In genomic region chr3:122122127-122122663, GRCm38 (mm10) we compare ENCODE assay signal across 8 mouse cellular contexts.
DNase-seq lines count a peak whose midpoint lies in the region; ATAC-seq and TF ChIP-seq lines count a peak whose summit lies in the region.

No protein-coding gene starts in this region.

- H3K36me3 ChIP-seq in embryonic facial prominence, embryonic 13.5 days = no peaks in the 10 kb centered on the region
- H3K36me3 ChIP-seq in heart, embryonic 10.5 days = no peaks in the 10 kb centered on the region
- no peaks in the 10 kb centered on the region for H3K36me3 ChIP-seq in kidney, embryonic 14.5 days (ENCODE audit: control insufficient read depth, insufficient read depth, low read length)
- no peaks in the 10 kb centered on the region for H3K36me3 ChIP-seq in limb, embryonic 15.5 days
- H3K36me3 ChIP-seq in midbrain, postnatal 0 days (ENCODE audit: insufficient read depth, low read length) = no peaks in the 10 kb centered on the region
- no peaks in the 10 kb centered on the region for H3K36me3 ChIP-seq in splenic B cell, adult 2 months (ENCODE audit: control insufficient read depth, insufficient read depth, low read length, poor library complexity, severe bottlenecking)

- H3K4me2 ChIP-seq in embryonic facial prominence, embryonic 13.5 days = peak overlapping the region; percentile 63
- peak overlapping the region; percentile 43 for H3K4me2 ChIP-seq in kidney, embryonic 14.5 days (replicated peaks; ENCODE audit: low read depth, low read length)
- H3K4me2 ChIP-seq in limb, embryonic 15.5 days = peak overlapping the region; percentile 63
- H3K4me2 ChIP-seq in midbrain, postnatal 0 days (ENCODE audit: low read depth, low read length, poor library complexity, severe bottlenecking) = peak overlapping the region; percentile 59

- H3K4me1 ChIP-seq in embryonic facial prominence, embryonic 13.5 days = peaks cover 17% of the 10 kb centered on the region
- peaks cover 53% of the 10 kb centered on the region for H3K4me1 ChIP-seq in heart, embryonic 10.5 days
- H3K4me1 ChIP-seq in kidney, embryonic 14.5 days (ENCODE audit: control insufficient read depth, insufficient read depth, low read length) = peaks cover 5% of the 10 kb centered on the region
- H3K4me1 ChIP-seq in limb, embryonic 15.5 days = 0 out of 2 replicates have a peak, but pooled peaks cover 4% of the 10 kb centered on the region
- H3K4me1 ChIP-seq in midbrain, postnatal 0 days (ENCODE audit: insufficient read depth, low read length) = no peaks in the 10 kb centered on the region

- peak overlapping the region; percentile 39 for H3K4me3 ChIP-seq in embryonic facial prominence, embryonic 13.5 days
- H3K4me3 ChIP-seq in heart, embryonic 10.5 days = peak overlapping the region; percentile 42
- H3K4me3 ChIP-seq in kidney, embryonic 14.5 days (ENCODE audit: low read length) = peak overlapping the region; percentile 25; the same call in 1 of the 2 replicates
- peak overlapping the region; percentile 36 for H3K4me3 ChIP-seq in limb, embryonic 15.5 days
- H3K4me3 ChIP-seq in midbrain, postnatal 0 days (ENCODE audit: low read depth, low read length) = peak overlapping the region; percentile 31

- DNase-seq in 416B (ENCODE audit: low read depth) = peak; percentile 86
- DNase-seq in adrenal gland, postnatal 36 days = peak; percentile 89 to 94
- peak; percentile 98 for DNase-seq in heart, embryonic 10.5 days (ENCODE audit: low spot score)
- DNase-seq in midbrain, postnatal 0 days (ENCODE audit: low spot score) = peak; percentile 89
- DNase-seq in splenic B cell, adult 2 months (ENCODE audit: low read depth, low spot score) = peak; percentile 44

- whole genome bisulfite sequencing in embryonic facial prominence, embryonic 13.5 days = 9% methylated on average over 17 of the region's 17 CpGs
- 7% methylated on average over 17 of the region's 17 CpGs for WGBS in heart, embryonic 10.5 days
- WGBS in kidney, embryonic 14.5 days = 8% methylated on average over 17 of the region's 17 CpGs
- 10% methylated on average over 17 of the region's 17 CpGs for WGBS in limb, embryonic 15.5 days
- 16% methylated on average over 17 of the region's 17 CpGs for WGBS in midbrain, postnatal 0 days

- no peaks in the 10 kb centered on the region for H3K27me3 ChIP-seq in embryonic facial prominence, embryonic 13.5 days
- no peaks in the 10 kb centered on the region for H3K27me3 ChIP-seq in heart, embryonic 10.5 days (ENCODE audit: insufficient read depth, poor library complexity, severe bottlenecking)
- no peaks in the 10 kb centered on the region for H3K27me3 ChIP-seq in kidney, embryonic 14.5 days (ENCODE audit: control insufficient read depth, insufficient read depth, low read length)
- no peaks in the 10 kb centered on the region for H3K27me3 ChIP-seq in limb, embryonic 15.5 days
- H3K27me3 ChIP-seq in midbrain, postnatal 0 days (ENCODE audit: insufficient read depth, low read length) = no peaks in the 10 kb centered on the region
- no peaks in the 10 kb centered on the region for H3K27me3 ChIP-seq in splenic B cell, adult 2 months (ENCODE audit: control insufficient read depth, insufficient read depth, low read length, poor library complexity, severe bottlenecking)

- TF ChIP-seq CTCF in midbrain, postnatal 0 days (IDR thresholded peaks at IDR 0.05) = peak; percentile 85

- ATAC-seq in embryonic facial prominence, embryonic 13.5 days (ENCODE audit: insufficient number of reproducible peaks, insufficient read depth, low FRiP score, low TSS enrichment, low read depth) = peak; percentile 88
- ATAC-seq in kidney, embryonic 14.5 days (ENCODE audit: low FRiP score, low TSS enrichment) = peak; percentile 98
- ATAC-seq in limb, embryonic 15.5 days (ENCODE audit: insufficient number of reproducible peaks, low FRiP score, low TSS enrichment, low read depth) = peak; percentile 86
- ATAC-seq in midbrain, postnatal 0 days (ENCODE audit: low FRiP score) = peak; percentile 89

- peak overlapping the region; percentile 44 for H3K9ac ChIP-seq in embryonic facial prominence, embryonic 13.5 days
- no peak overlapping the region for H3K9ac ChIP-seq in kidney, embryonic 14.5 days (ENCODE audit: low read depth, low read length)
- H3K9ac ChIP-seq in limb, embryonic 15.5 days = no peak overlapping the region
- no peak overlapping the region for H3K9ac ChIP-seq in midbrain, postnatal 0 days (replicated peaks; ENCODE audit: low read length, poor library complexity, severe bottlenecking)

- peak overlapping the region; percentile 63 for H3K27ac ChIP-seq in embryonic facial prominence, embryonic 13.5 days
- H3K27ac ChIP-seq in heart, embryonic 10.5 days = peak overlapping the region; percentile 65
- H3K27ac ChIP-seq in kidney, embryonic 14.5 days (ENCODE audit: low read depth, low read length) = peak overlapping the region; percentile 42; the same call in 1 of the 2 replicates
- peak overlapping the region; percentile 38 for H3K27ac ChIP-seq in limb, embryonic 15.5 days
- H3K27ac ChIP-seq in midbrain, postnatal 0 days (ENCODE audit: low read depth, low read length) = no peak overlapping the region

- H3K9me3 ChIP-seq in embryonic facial prominence, embryonic 13.5 days = no peaks in the 10 kb centered on the region
- no peaks in the 10 kb centered on the region for H3K9me3 ChIP-seq in heart, embryonic 10.5 days
- no peaks in the 10 kb centered on the region for H3K9me3 ChIP-seq in kidney, embryonic 14.5 days (ENCODE audit: control insufficient read depth, low read length)
- no peaks in the 10 kb centered on the region for H3K9me3 ChIP-seq in limb, embryonic 15.5 days
- H3K9me3 ChIP-seq in midbrain, postnatal 0 days (ENCODE audit: low read length) = no peaks in the 10 kb centered on the region

Comparison
In these comparisons a context has a peak if more than half of its experiments do, and no peak if none do; other contexts are left out.
1. DNase-seq: peak in every context shown above with its lines; median percentile 98 in heart, embryonic 10.5 days; 92 in adrenal gland, postnatal 36 days; 89 in midbrain, postnatal 0 days; 86 in 416B; 44 in splenic B cell, adult 2 months.